In the genomic region with DNA sequence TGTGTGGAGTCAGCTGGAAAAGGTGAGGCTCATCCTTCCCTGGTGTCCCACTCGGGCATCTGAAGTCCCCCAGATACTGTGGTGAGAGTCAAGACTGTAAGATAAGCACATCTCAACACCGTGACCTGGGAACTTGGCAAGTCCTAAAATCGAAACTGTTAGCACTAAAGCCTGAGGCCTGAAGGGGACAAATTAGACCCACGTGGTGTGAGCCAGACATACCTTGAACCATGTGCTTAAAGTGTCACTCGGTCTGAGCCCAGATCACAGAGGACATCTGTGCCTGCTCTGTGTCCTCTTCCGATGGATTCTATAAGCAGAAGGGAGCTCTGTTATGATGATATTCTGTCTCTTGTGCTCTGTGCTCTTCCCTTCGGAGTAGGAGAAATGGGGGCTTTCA, we compare ENCODE assay signal across 38 mouse cellular contexts. TPM values are rescaled to one million over a fixed set of nuclear protein-coding genes. Genes with fewer than 3 reads are reported as not detected.
"Had no signal": no experiment of that assay in that cellular context is flagged by ENCODE, and none has a peak within 500 bp of the region (broad histone marks: within the 10 kb centered on the region; RNA-seq: fewer than 3 reads in every experiment).

No protein-coding gene starts in this region.

- H3K36me3 ChIP-seq: heart, embryonic 13.5 days; heart, embryonic 15.5 days; hindbrain, embryonic 13.5 days; hindbrain, embryonic 15.5 days; kidney, embryonic 15.5 days; limb, embryonic 13.5 days; limb, embryonic 15.5 days; liver, embryonic 13.5 days had no signal

- H3K9me3 ChIP-seq: heart, embryonic 13.5 days; heart, embryonic 15.5 days; hindbrain, embryonic 13.5 days; hindbrain, embryonic 15.5 days; kidney, embryonic 15.5 days; limb, embryonic 13.5 days; limb, embryonic 15.5 days; liver, embryonic 13.5 days had no signal

- H3K4me2 ChIP-seq: heart, embryonic 11.5 days; heart, embryonic 13.5 days; heart, embryonic 15.5 days; hindbrain, embryonic 13.5 days; hindbrain, embryonic 15.5 days; kidney, embryonic 15.5 days; limb, embryonic 13.5 days; limb, embryonic 15.5 days; liver, embryonic 13.5 days had no signal

- H3K27ac ChIP-seq: heart, adult 2 months; heart, embryonic 13.5 days; heart, embryonic 15.5 days; hindbrain, embryonic 13.5 days; hindbrain, embryonic 15.5 days; hindbrain, postnatal 0 days; limb, embryonic 13.5 days; limb, embryonic 15.5 days; liver, embryonic 13.5 days had no signal

- H3K27me3 ChIP-seq: heart, embryonic 13.5 days; heart, embryonic 15.5 days; hindbrain, embryonic 13.5 days; hindbrain, embryonic 15.5 days; kidney, embryonic 15.5 days; limb, embryonic 13.5 days; limb, embryonic 15.5 days; liver, embryonic 13.5 days had no signal

- DNase-seq: gastrocnemius, postnatal 14 days; gastrocnemius, postnatal 36 days; heart, adult 11 months; heart, adult 2 months; heart, postnatal 14 days; heart, postnatal 36 days; kidney, adult 11 months; kidney, postnatal 10 days; kidney, postnatal 36 days; layer of hippocampus, adult 9-11 months; layer of hippocampus, postnatal 36 days; left cerebral cortex, postnatal 4 days; liver, embryonic 13.5 days had no signal

- H3K4me1 ChIP-seq: heart, embryonic 13.5 days; heart, embryonic 15.5 days; hindbrain, embryonic 15.5 days; kidney, embryonic 15.5 days; limb, embryonic 13.5 days; limb, embryonic 15.5 days had no signal

- ATAC-seq: hindbrain, postnatal 0 days; intestine, embryonic 16.5 days had no signal

- H3K9ac ChIP-seq: heart, embryonic 13.5 days; heart, embryonic 15.5 days; hindbrain, embryonic 13.5 days; hindbrain, embryonic 15.5 days; kidney, embryonic 15.5 days; limb, embryonic 13.5 days; limb, embryonic 15.5 days; liver, embryonic 13.5 days had no signal

- H3K4me3 ChIP-seq: heart, adult 2 months; heart, embryonic 13.5 days; heart, embryonic 15.5 days; hindbrain, embryonic 13.5 days; hindbrain, embryonic 15.5 days; kidney, embryonic 15.5 days; limb, embryonic 13.5 days; limb, embryonic 15.5 days; liver, embryonic 13.5 days had no signal

RNA-seq across cellular contexts. Expression of gene Pdilt, which starts 5.3 kb away (rescaled TPM):
- total RNA-seq: gastrocnemius, adult 18-20 months; gastrocnemius, adult 8-10 months; gastrocnemius, postnatal 14 days; gastrocnemius, postnatal 36 days; heart, adult 2 months; heart, postnatal 14 days; heart, postnatal 36 days; hematopoietic stem cell, adult 5-6 weeks; hindbrain, postnatal 0 days; layer of hippocampus, adult 18-20 months; layer of hippocampus, postnatal 14 days; layer of hippocampus, postnatal 36 days; left cerebral cortex, adult 18-20 months; left cerebral cortex, postnatal 10 days; left cerebral cortex, postnatal 25 days; left cerebral cortex, postnatal 4 days had no signal
- polyA plus RNA-seq: heart, embryonic 11.5 days; heart, embryonic 13.5 days; heart, embryonic 15.5 days; heart, postnatal 0 days; hindbrain, embryonic 11.5 days; intestine, embryonic 14.5 days; intestine, embryonic 16.5 days; large intestine, adult 2 months; limb, embryonic 11.5 days; limb, embryonic 13.5 days; limb, embryonic 15.5 days; liver, embryonic 13.5 days had no signal

RNA-seq across cellular contexts. Expression of gene Acsm5, which starts 9.4 kb away (rescaled TPM):
- total RNA-seq: gastrocnemius, postnatal 14 days; hematopoietic stem cell, adult 5-6 weeks; left cerebral cortex, postnatal 4 days had no signal
- polyA plus RNA-seq: heart, embryonic 11.5 days; heart, embryonic 13.5 days; heart, embryonic 15.5 days; heart, postnatal 0 days; hindbrain, embryonic 11.5 days; hindbrain, embryonic 13.5 days; hindbrain, embryonic 15.5 days; intestine, embryonic 14.5 days; limb, embryonic 11.5 days; limb, embryonic 13.5 days; limb, embryonic 15.5 days; liver, embryonic 13.5 days had no signal

RNA-seq across cellular contexts. Expression of gene Acsm2, which starts 25.5 kb away (rescaled TPM):
- total RNA-seq: gastrocnemius, adult 8-10 months; gastrocnemius, postnatal 14 days; gastrocnemius, postnatal 36 days; heart, adult 2 months; heart, postnatal 14 days; heart, postnatal 36 days; hematopoietic stem cell, adult 5-6 weeks; layer of hippocampus, adult 18-20 months; layer of hippocampus, adult 8-10 months; layer of hippocampus, postnatal 14 days; layer of hippocampus, postnatal 36 days; left cerebral cortex, adult 18-20 months; left cerebral cortex, adult 8-10 months; left cerebral cortex, postnatal 10 days; left cerebral cortex, postnatal 25 days; left cerebral cortex, postnatal 4 days had no signal
- polyA plus RNA-seq: heart, adult 2 months; heart, embryonic 11.5 days; heart, embryonic 13.5 days; heart, embryonic 15.5 days; heart, postnatal 0 days; hindbrain, embryonic 11.5 days; hindbrain, embryonic 13.5 days; intestine, embryonic 14.5 days; intestine, embryonic 16.5 days; large intestine, adult 2 months; limb, embryonic 11.5 days; limb, embryonic 13.5 days; limb, embryonic 15.5 days; liver, embryonic 13.5 days had no signal

RNA-seq across cellular contexts. Expression of gene Umod, which starts 49.5 kb away (rescaled TPM):
- total RNA-seq: gastrocnemius, adult 18-20 months; gastrocnemius, adult 8-10 months; gastrocnemius, postnatal 14 days; gastrocnemius, postnatal 36 days; heart, adult 2 months; heart, postnatal 14 days; heart, postnatal 36 days; hematopoietic stem cell, adult 5-6 weeks; hindbrain, postnatal 0 days; layer of hippocampus, adult 18-20 months; layer of hippocampus, adult 8-10 months; layer of hippocampus, postnatal 14 days; layer of hippocampus, postnatal 36 days; left cerebral cortex, adult 18-20 months; left cerebral cortex, adult 8-10 months; left cerebral cortex, postnatal 10 days; left cerebral cortex, postnatal 25 days; left cerebral cortex, postnatal 4 days had no signal
- polyA plus RNA-seq: heart, embryonic 11.5 days; heart, embryonic 13.5 days; heart, embryonic 15.5 days; heart, postnatal 0 days; hindbrain, embryonic 11.5 days; hindbrain, embryonic 13.5 days; hindbrain, embryonic 15.5 days; hindbrain, postnatal 0 days; intestine, embryonic 14.5 days; intestine, embryonic 16.5 days; large intestine, adult 2 months; limb, embryonic 11.5 days; limb, embryonic 13.5 days; limb, embryonic 15.5 days; liver, embryonic 13.5 days had no signal
